Mouse (Mus musculus) gastrocnemius, postnatal 14 days (tissue): ENCODE measurements around the gene Stat5b. TPM values are rescaled to one million over a fixed set of nuclear protein-coding genes. Genes with fewer than 3 reads are reported as not detected.

Source experiments
- DNase-seq: peaks from one replicate; pipeline ENCODE4 v3.0.0; 2021; ENCODE audit warnings: mixed read lengths
- intact Hi-C: fragments of 180-260 bp; cut with DNase I; formaldehyde crosslinking; loops from one replicate; pipeline ENCODE4 v1.15.1; 2025; ENCODE audit warnings: low total_unique reads
- total RNA-seq, 2 experiments: library from RNA; stranded (reverse); gene quantifications; 2 replicates each; pipeline ENCODE4 v1.2.3; 2021

Stat5b gene
- total RNA-seq, 2 experiments from 2014 or later = 100.0 to 110 TPM

GRCm38 (mm10) chr11:100879321-100880078 is 29.0 kb upstream of the Stat5b start:
- DNase-seq = no peak
- intact Hi-C loops = loop anchor here (10.0 kb wide), 1 partner anchor 305 kb away; no protein-coding TSS in a partner anchor

GRCm38 (mm10) chr11:100875761-100876160 is 25.2 kb upstream of the Stat5b start:
- no peak for DNase-seq
- intact Hi-C loops = no loop called here

DNA sequence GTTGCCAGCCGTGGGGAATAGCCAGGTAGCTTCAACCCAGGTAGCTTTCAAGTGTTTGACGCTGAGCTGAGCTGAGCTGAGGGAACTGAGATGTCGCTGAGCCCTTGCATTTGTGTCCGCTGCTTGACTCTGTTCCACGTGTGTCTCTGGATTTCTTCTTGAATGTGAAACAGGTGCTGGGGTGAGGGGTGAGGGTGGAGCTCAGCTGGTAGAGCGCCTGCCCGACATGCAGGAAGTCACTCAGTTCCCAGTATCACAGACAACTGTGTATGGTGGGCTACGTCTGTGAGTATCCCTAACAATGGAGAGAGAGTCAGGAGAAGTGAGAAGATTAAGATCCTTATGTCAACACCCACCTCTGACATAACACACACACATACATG is 20.4 kb upstream of the Stat5b start:
- no peak for DNase-seq
- intact Hi-C loops = no loop called here

DNA sequence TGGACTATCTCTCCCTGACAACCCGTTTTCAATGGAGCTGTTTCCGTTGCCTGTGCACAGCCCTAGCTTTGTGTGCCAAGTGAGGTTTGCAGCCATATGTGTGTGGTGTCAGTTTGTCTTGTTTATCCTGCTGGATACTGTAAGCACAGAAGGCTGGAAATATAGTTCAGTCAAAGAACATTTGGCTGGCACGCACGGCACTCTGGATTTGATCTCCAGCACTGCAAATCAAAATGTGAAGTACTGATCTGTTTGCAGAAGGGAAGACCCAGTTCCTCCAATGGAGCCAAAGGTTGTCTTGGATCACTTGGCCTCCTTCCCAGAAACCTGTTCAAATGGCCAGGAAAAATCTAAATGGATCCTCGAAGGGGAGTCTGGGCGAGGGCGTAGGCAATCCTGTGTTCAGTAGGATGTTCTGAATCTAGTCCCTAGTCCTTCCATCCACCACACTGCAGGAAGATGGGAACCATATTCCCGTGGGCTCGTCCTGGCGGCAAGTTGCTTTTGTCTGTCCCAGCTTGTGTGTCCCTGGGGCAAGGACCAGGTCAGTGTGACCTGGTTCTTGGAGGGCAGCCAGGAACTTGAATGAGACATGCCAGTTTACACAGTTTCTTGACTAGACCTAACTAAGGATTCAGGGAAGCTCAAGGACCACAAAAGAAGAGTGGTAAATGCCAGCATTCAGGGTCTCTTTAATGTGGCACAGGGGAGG is 19.9 kb upstream of the Stat5b start:
- intact Hi-C loops = no loop called here
- no peak for DNase-seq

- DNase-seq = no peak
- intact Hi-C loops = no loop called here
These were observed 15.1 kb upstream of the Stat5b start for GRCm38 (mm10) chr11:100865618-100866017.

DNA sequence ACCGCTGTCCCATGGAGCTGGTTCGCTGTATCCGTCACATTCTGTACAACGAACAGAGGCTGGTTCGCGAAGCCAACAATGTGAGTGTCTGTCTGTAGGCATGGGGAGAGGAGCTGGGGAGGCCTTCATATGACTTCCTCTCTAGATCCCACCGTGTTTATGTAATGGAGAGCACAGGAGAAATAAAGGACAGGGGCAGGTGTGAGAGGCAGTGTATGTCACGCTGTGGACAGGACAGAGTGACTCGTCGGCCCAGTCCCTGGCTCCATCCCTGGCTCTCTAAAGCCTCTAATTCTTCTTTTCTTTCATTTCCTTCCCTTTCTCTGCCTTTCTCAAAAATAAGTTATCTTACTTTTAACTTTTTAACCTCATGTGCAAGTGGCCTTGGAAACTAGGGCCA is 12.6 kb upstream of the Stat5b start:
- intact Hi-C loops = no loop called here
- no peak for DNase-seq

- no peak for DNase-seq
- intact Hi-C loops = no loop called here
These were observed 11.3 kb upstream of the Stat5b start for GRCm38 (mm10) chr11:100861836-100862235.

GRCm38 (mm10) chr11:100861335-100861734 is 10.8 kb upstream of the Stat5b start:
- intact Hi-C loops = no loop called here
- no peak for DNase-seq

GRCm38 (mm10) chr11:100860198-100861048 is 9.9 kb upstream of the Stat5b start:
- intact Hi-C loops = no loop called here
- DNase-seq = peak; percentile 90

GRCm38 (mm10) chr11:100859579-100860075 is 9.1 kb upstream of the Stat5b start:
- intact Hi-C loops = no loop called here

GRCm38 (mm10) chr11:100858935-100859578 is 8.5 kb upstream of the Stat5b start, which contains the start of gene Stat5a:
Stat5a (plus strand) TSS chr11:100859351.
- peak; percentile 86 for DNase-seq
- intact Hi-C loops = no loop called here

More at GRCm38 (mm10) chr11:100859579-100860075, 9.1 kb upstream of the Stat5b start:
- no peak for DNase-seq

- intact Hi-C loops = no loop called here
- no peak for DNase-seq
These were observed 7.4 kb upstream of the Stat5b start for GRCm38 (mm10) chr11:100857960-100858359.

DNA sequence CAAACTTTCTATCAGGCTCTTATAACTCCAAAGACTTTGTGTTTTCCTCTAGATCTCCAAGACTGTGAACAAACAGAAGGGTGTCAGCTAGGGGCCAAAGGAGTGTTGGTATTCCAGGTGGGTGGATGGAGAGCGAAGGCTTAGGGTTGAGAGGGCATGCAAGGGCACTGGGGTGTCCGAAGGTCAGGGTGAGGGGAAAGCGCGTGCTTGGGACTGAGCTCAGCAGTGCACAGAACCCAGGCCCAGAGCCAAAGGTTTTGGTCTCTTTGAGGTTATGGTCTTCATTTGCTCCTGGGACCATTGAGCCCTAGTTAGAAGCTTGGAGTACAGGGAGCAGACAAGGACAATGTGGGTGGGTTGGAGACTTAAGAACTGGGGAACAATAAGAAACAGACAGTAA is 4.7 kb upstream of the Stat5b start:
- intact Hi-C loops = no loop called here

GRCm38 (mm10) chr11:100854268-100854667 is 3.7 kb upstream of the Stat5b start:
- intact Hi-C loops = no loop called here
- no peak for DNase-seq

More for the DNA sequence above, 4.7 kb upstream of the Stat5b start:
- DNase-seq = no peak

DNA sequence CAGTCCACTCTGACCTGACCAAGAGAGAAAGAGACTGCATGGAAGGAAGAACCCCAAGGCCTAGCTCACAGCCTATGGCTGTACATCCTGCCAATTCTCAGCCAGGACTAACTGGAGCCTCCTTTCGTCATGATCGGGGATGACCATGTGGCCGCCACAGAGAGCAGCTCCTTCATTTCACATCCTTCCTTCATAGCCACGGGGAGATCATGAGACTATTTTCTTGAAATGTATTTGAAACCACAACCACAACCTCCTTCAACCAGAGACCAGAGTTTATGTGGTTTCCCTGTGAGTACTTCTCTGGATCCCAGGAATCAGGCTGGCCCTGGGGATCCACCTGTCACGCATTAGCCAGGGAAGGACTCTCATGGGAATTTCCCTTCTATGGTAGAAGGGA is 2.5 kb upstream of the Stat5b start:
- intact Hi-C loops = no loop called here
- DNase-seq = no peak

- intact Hi-C loops = no loop called here
- DNase-seq = no peak
These were observed 1.6 kb upstream of the Stat5b start for GRCm38 (mm10) chr11:100852088-100852487.

DNA sequence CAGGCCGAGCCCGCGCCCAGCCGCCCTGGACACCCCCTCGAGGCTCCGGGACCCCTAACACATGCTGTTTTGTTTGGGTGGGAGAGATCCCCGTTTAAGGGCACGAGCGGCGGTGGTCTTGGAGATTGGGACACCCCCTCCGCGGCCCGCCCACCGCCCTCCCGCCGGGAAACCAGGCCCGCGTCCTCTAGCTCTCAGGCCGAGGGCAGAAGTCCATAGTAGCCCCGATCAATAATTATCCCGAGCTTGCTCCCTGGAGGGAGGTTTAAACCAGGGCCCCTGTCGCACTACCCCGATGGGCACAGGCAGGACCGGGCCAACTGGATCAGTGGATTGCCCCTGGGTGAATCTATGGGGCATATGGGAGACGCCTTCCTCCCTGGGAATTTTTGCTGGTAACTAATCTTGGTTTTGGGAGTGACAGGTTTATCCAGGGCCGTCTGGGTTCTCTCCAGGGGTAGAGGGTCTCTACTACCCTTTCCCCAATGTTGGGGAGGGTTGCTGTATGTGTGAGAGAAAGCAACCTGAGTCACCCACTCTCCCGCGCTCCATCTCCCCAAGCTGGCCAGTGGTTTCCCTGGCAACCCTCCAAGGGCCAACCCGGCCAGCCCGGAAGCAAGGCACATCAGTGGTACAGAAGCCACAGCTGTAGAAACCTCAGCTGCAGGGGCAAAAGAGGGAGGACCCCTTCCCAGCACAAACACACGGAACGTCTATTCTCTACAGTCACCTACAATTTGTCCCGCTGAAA is 429 bp upstream of the Stat5b start:
- peak; percentile 75 for DNase-seq

GRCm38 (mm10) chr11:100849456-100850037 is 977 bp downstream of the Stat5b start:
- intact Hi-C loops = no loop called here
- no peak for DNase-seq

More for the DNA sequence above, 429 bp upstream of the Stat5b start:
- intact Hi-C loops = no loop called here
